Mouse (Mus musculus) left cerebral cortex, adult 11 months (tissue): ENCODE results near the gene Parp9.
"Not testable (repeated sequence)": the region's sequence is repeated elsewhere in the genome, so short reads cannot be mapped to it uniquely, and the experiment has no call there.

Experiments
- DNase-seq: peaks from one replicate; pipeline ENCODE4 v3.0.0; 2022; ENCODE audit warnings: low spot score

The Parp9 gene

GRCm38 (mm10) chr16:35924341-35924740 is 13.9 kb upstream of the Parp9 start:
- no peak for DNase-seq

DNA sequence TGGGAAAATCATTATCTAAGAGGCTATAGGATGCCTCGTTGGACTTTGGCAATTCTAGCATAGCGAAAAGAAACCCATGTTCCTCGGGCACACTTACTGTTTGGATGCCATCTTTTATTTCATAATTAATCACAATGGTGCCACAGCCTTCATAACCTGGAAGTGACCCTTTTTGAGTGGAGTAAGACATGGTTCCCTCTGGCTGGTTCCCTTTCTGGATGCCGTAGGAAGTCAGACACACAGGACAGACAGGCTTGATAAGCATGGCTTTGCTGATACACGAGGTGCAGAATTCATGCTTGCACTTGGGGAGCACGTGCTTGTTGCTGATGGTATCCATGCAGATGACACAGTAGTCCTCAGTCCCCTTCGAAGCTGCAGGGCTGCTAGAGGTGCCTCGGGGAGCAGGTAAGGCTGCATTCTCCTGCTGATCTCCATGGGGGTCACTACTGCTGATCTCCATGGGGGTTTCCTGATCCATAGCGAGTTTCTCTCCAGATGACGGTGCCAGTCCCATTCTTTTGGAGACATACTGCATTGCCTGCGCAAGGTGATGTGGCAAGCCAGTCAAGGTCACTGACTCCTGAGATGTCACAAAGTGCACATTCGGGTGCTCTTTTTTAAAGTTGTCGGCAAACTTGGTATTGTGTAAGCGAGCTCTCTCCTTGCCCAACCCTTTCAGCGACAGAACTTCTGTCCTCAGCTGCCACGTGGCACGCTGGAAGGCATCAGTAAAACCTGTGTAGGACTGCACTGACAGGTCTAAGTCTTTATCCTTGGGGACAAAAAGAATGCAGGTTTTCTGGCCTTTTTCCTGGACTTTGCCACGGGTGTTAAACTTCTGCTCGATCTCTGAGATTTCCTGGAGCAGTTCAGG is 5.9 kb upstream of the Parp9 start:
- DNase-seq, result no peak

GRCm38 (mm10) chr16:35933181-35933580 is 5.1 kb upstream of the Parp9 start:
- no peak for DNase-seq

- no peak for DNase-seq
Observed at GRCm38 (mm10) chr16:35939261-35939660, 991 bp downstream of the Parp9 start.

DNA sequence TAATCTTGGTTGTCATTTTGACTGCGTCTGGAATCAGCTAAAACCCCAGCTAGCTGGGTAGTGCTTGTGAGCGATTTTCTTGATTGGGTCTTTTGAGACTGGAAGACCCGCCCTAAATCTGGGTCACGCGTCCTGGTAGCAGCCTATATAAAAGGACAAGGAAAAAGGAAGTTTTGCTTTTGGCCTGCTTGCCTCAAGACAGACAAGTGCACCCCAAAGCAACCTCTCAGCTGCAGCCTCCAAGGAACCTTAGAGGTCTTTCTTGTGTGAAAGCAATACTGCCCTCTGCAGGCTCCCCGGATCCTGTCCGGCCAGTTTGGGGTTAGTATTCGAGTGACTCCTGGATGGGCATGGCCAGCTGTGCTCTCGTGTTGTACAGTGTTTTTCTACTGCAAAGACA is 1.4 kb downstream of the Parp9 start:
- peak; percentile 63 for DNase-seq

DNA sequence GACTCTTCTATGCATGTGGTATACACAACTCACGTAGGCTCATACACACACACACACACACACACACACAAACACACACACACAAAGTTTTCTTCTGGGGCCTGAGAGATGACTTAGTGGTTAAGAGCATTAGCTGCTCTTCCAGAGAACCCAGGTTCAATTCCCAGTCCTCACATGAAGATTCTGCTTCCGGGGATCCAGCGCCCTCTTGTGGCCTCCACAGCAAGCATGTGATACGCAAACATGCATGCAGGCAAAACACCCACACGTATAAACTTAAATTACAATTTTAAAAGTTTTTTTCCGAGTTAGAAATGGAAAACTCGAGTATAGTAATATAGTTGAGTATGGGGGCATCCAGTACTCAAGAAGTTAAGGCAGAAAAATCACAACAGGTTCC is 3.1 kb downstream of the Parp9 start:
- DNase-seq, result no peak

GRCm38 (mm10) chr16:35949264-35949663 is 11.0 kb downstream of the Parp9 start:
- DNase-seq, result no peak

DNA sequence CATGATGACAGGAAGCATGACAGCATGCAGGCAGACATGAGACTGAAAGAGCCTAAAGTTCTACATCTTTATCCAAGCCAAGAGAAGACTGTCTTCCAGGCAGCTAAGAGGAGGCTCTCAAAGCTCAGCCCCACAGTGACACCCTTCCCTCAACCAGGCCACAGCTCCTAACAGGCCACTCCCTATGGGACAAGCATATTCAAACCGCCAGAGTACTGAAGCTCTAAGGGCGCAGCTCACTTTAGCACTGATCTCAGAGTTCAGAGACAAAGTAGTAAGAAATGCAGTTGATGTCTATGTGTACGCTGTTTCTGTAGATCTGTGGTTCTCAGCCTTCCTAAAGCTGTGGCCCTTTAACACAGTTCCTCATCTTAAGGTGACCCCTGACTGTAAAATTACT is 12.9 kb downstream of the Parp9 start:
- no peak for DNase-seq

DNA sequence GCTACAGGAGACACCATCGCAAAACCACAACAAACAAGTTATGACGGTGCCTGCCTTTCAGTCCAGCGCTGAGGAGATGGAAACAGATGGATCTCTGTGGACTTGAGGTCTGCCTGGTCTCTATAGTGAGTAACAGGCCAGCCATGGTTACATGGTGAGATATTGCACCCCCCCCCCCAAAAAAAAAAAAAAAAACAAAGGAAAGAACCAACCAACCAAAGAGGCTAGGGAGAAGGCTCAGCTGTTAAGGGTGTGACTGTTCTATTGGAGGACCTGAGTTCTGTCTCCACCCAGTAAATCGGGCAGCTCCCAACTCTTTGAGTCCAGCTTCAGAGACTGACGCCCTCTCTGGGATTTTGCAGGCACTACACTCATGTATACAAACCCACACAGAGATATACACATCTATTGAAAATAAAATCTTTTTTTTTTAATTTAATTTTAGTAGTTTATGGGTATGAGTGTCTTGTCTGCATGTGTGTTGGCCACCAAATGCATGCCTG is 14.4 kb downstream of the Parp9 start:
- DNase-seq, result no peak

DNA sequence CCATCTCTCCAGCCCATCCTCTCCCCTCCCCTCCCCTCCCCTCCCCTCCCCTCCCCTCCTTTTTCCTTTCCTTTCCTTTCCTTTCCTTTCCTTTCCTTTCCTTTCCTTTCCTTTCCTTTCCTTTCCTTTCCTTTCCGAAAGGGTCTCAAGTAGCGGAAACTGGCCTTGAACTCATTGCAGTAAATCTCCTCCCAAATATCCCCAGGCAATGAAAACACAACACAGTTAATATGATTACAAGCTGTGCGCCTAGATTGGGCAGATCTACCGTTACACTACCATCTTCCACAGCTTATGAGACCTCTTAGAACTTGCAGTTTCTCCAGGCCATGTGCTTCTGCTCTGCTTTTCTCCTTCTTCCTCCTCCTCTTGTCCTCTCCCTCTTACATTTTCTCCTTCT is 27.7 kb downstream of the Parp9 start:
- DNase-seq, result not testable (repeated sequence)

DNA sequence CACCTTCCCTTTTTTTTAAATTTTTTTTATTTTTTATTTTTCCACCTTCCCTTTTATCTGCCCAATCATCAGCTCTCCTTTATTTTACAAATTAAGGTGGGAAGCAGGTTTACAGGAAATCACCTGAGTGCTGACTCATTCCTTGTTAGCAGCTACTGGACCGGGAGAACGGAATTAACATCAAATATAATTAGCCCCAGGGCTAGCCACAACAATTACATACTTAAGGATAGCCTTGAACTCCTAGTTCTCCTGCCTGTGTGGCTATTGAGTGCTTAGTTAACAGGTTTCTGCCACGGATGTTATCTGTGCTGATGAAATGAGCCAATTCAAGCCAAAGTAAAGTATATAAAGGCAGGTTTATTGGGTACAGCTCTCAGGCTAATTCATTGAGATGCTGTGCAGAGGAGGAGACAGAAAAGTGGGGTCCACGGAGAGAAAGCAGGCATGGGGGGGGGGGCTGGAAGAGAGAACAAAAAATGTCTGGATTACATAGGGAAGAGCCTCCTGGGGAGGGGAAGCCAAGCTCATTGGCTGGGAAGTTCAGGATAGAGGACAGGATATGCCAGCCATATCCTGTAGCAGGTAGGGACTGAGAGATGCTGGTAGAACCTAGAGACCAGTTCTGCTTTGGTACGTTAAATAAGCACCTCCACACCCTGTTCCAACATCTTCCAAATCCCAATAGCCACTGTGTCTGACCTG is 28.3 kb downstream of the Parp9 start:
- DNase-seq, result no peak

DNA sequence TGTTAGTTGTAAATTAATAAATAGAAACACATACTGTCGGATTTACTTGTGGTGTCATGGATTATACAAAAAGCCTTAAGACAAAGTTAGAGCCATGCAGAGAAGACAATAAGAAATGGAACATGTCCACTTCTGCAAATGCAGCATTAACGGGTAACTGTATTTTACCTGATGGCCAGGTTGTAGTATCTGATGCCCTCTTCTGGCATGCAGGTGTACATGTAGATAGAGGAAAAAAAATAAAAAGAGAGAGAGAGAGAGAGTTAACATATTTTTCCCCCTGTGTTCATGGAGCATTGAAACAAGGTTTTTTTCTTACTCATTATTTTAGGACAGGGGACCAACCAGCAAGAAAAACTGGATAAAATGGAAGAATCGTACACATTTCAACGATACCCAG is 29.0 kb downstream of the Parp9 start:
- DNase-seq, result no peak

- no peak for DNase-seq
Observed at GRCm38 (mm10) chr16:35968149-35968548, 29.9 kb downstream of the Parp9 start.

DNA sequence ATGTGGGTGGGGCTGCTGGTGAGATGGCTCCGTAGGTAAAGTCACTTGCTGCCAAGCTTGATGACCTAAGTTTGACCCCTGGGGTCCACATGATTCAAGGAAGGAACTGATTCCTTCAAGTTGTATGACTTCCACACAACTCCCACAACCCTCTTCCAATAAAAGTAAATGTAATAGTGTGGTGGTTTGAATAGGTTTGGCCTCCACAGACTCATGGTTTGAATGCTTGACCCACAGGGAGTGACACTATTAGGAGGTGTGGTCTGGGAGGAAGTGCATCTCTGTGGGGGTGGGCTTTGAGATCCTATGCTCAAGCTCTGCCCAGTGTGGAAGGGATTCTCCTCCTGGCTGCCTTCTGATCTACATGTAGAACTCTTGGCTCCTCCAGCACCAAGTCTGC is 35.8 kb downstream of the Parp9 start:
- DNase-seq, result no peak

GRCm38 (mm10) chr16:35978450-35978849 is 40.2 kb downstream of the Parp9 start, which contains the start of gene Kpna1:
TSS of gene Kpna1 (plus strand) at chr16:35978750.
- not testable (repeated sequence) for DNase-seq

DNA sequence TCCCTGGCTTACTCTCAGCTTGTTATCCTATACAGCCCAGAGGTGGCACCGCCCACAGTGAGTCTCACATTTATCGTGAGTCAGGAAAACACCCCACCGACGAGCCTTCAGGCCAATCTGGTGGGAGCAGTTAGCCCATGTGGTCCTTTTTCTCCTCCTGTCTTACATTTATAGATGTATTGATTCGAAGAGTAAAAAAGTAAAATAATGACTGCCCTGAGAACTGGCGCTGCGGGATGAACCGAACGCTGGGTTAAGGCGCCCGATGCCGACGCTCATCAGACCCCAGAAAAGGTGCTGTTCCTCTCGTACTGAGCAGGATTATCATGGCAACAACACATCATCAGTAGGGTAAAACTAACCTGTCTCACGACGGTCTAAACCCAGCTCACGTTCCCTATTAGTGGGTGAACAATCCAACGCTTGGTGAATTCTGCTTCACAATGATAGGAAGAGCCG is 43.1 kb downstream of the Parp9 start:
- DNase-seq, result peak; percentile 100

DNA sequence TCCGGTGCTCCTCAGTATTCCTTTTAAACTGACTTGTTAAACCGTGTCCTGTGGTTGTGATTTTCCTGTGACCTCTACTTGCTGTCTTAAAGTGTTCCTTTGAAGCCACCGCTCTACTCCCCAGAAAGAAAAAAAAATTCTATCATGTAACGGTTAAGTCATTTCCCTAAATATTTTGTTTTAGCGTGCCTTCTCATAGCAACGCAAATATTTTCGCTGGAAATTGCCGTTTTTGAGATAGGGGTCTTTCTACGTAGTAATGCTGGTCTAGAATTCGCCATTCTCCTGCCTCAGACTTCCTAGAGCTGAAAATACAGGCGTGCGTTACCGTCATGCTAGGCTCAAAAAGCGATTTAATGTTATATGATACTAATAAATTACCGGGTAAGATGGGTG is 44.2 kb downstream of the Parp9 start:
- no peak for DNase-seq

- DNase-seq, result peak; percentile 85
Observed at GRCm38 (mm10) chr16:35982902-35983516, 44.7 kb downstream of the Parp9 start.

GRCm38 (mm10) chr16:35983517-35984101 is 45.3 kb downstream of the Parp9 start:
- DNase-seq, result peak; percentile 41

DNA sequence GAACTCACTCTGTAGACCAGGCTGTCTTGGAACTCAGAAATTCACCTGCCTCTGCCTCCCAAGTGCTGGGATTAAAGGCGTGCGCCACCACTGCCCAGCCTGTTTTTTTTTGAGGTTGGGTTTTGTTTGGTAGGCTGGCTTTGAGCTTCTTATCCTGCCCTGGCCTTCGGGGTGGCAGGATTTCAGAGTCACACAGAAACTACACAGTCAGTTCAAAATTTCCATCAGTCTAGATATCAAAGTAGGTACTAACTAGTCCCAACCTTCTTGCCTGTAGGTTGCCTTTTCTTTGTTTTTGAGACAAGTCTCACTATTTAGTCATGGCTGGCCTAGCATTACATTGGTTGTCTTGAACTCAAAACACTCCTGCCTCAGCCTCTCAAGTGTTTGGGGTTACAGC is 46.2 kb downstream of the Parp9 start:
- DNase-seq, result no peak

- no peak for DNase-seq
Observed at GRCm38 (mm10) chr16:35987930-35988329, 49.7 kb downstream of the Parp9 start.

DNA sequence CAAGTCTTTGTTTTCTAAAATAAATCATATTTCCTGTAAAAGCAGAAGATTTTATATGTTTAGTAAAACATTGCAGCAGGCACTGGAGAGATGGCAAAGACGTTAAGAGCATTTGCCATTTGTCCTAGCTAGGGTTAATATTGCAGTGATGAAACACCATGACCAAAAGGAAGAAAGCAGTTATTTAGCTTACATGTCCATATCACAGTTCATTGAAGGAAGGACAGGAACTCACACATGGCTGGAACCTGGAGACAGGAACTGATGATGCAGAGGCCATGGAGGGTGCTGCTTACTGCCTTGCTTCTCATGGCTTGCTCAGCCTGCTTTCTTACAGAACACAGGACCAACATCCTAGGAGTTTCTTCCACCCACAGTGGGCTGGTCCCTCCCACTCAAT is 54.1 kb downstream of the Parp9 start:
- no peak for DNase-seq
